Mouse (Mus musculus): ENCODE results near the gene Dach1. TPM values are rescaled to one million over a fixed set of nuclear protein-coding genes. Genes with fewer than 3 reads are reported as not detected.

Gene Dach1
- polyA plus RNA-seq, 2 experiments, result 7.4 to 8.0 TPM

GRCm38 (mm10) chr14:98002021-98002680 lies 167.4 kb downstream of the Dach1 start:
- Histone ChIP-seq H3K27ac (replicated peaks; ENCODE audit: low read depth, low read length) (no peak overlapping the region), H3K36me3 (ENCODE audit: control insufficient read depth, insufficient read depth, low read length) (no peaks in the 10 kb centered on the region), H3K4me2 (replicated peaks; ENCODE audit: low read depth, low read length, severe bottlenecking) (no peak overlapping the region), H3K27me3 (ENCODE audit: control insufficient read depth, insufficient read depth, low read length) (no peaks in the 10 kb centered on the region), H3K9ac (ENCODE audit: low read depth, low read length, severe bottlenecking) (no peak overlapping the region), H3K4me1 (ENCODE audit: control insufficient read depth, insufficient read depth, low read length) (no peaks in the 10 kb centered on the region), H3K4me3 (replicated peaks; ENCODE audit: low read length) (no peak overlapping the region), H3K9me3 (ENCODE audit: control insufficient read depth, low read length) (no peaks in the 10 kb centered on the region)
- no peak for ATAC-seq (ENCODE audit: low FRiP score, low read depth)
- no peak for DNase-seq (ENCODE audit: low spot score)
- WGBS, result 47% methylated on average over 1 of the region's 1 CpGs
- no peak for TF ChIP-seq POLR2A (IDR thresholded peaks at IDR 0.05; ENCODE audit: borderline replicate concordance, extremely low read depth, insufficient read depth, insufficient read length)

GRCm38 (mm10) chr14:97998584-97998983 lies 171.0 kb downstream of the Dach1 start:
- no peak for TF ChIP-seq POLR2A (IDR thresholded peaks at IDR 0.05; ENCODE audit: borderline replicate concordance, extremely low read depth, insufficient read depth, insufficient read length)
- no peak for ATAC-seq (ENCODE audit: low FRiP score, low read depth)
- H3K9me3 ChIP-seq (ENCODE audit: control insufficient read depth, low read length), result no peaks in the 10 kb centered on the region
- H3K27me3 ChIP-seq (ENCODE audit: control insufficient read depth, insufficient read depth, low read length), result no peaks in the 10 kb centered on the region
- no peak overlapping the region for H3K4me2 ChIP-seq (replicated peaks; ENCODE audit: low read depth, low read length, severe bottlenecking)
- no peak overlapping the region for H3K9ac ChIP-seq (ENCODE audit: low read depth, low read length, severe bottlenecking)
- no peaks in the 10 kb centered on the region for H3K36me3 ChIP-seq (ENCODE audit: control insufficient read depth, insufficient read depth, low read length)
- no peak for DNase-seq (ENCODE audit: low spot score)
- no peak overlapping the region for H3K27ac ChIP-seq (replicated peaks; ENCODE audit: low read depth, low read length)
- no peak overlapping the region for H3K4me3 ChIP-seq (replicated peaks; ENCODE audit: low read length)
- no peaks in the 10 kb centered on the region for H3K4me1 ChIP-seq (ENCODE audit: control insufficient read depth, insufficient read depth, low read length)

GRCm38 (mm10) chr14:97983251-97983650 lies 186.3 kb downstream of the Dach1 start:
- Histone ChIP-seq H3K36me3 (ENCODE audit: control insufficient read depth, insufficient read depth, low read length) (no peaks in the 10 kb centered on the region), H3K27me3 (ENCODE audit: control insufficient read depth, insufficient read depth, low read length) (no peaks in the 10 kb centered on the region), H3K4me2 (replicated peaks; ENCODE audit: low read depth, low read length, severe bottlenecking) (no peak overlapping the region), H3K4me1 (ENCODE audit: control insufficient read depth, insufficient read depth, low read length) (0 out of 2 replicates have a peak, but pooled peaks cover 7% of the 10 kb centered on the region), H3K4me3 (replicated peaks; ENCODE audit: low read length) (no peak overlapping the region), H3K9ac (ENCODE audit: low read depth, low read length, severe bottlenecking) (no peak overlapping the region), H3K27ac (replicated peaks; ENCODE audit: low read depth, low read length) (no peak overlapping the region), H3K9me3 (ENCODE audit: control insufficient read depth, low read length) (no peaks in the 10 kb centered on the region)
- no peak for TF ChIP-seq POLR2A (IDR thresholded peaks at IDR 0.05; ENCODE audit: borderline replicate concordance, extremely low read depth, insufficient read depth, insufficient read length)
- ATAC-seq (ENCODE audit: low FRiP score, low read depth) (no peak), DNase-seq (ENCODE audit: low spot score) (no peak)
- 82% methylated on average over 3 of the region's 3 CpGs for WGBS

DNA sequence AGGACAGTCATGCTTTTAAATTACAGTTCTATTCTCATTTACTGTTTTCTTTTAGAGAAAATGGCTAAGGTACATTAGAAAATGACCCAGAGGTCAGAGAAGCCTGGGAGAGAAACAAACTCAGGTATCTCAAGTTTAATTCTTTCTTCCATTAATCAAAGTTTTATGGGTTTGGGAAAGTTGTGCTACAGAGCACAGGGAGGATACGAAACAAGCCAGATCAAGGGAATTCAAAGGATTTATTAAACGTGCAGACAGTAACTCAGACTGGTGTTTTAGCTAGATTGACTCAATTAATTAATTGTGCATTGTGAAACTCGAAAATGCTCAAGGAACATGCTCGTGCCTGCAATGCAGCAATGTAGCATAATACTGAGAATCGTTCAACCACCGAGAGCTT lies 186.9 kb downstream of the Dach1 start:
- Histone ChIP-seq H3K9ac (ENCODE audit: low read depth, low read length, severe bottlenecking) (no peak overlapping the region), H3K4me2 (replicated peaks; ENCODE audit: low read depth, low read length, severe bottlenecking) (no peak overlapping the region), H3K4me3 (replicated peaks; ENCODE audit: low read length) (no peak overlapping the region), H3K9me3 (ENCODE audit: control insufficient read depth, low read length) (no peaks in the 10 kb centered on the region), H3K4me1 (ENCODE audit: control insufficient read depth, insufficient read depth, low read length) (0 out of 2 replicates have a peak, but pooled peaks cover 7% of the 10 kb centered on the region), H3K27ac (replicated peaks; ENCODE audit: low read depth, low read length) (no peak overlapping the region), H3K36me3 (ENCODE audit: control insufficient read depth, insufficient read depth, low read length) (no peaks in the 10 kb centered on the region), H3K27me3 (ENCODE audit: control insufficient read depth, insufficient read depth, low read length) (no peaks in the 10 kb centered on the region)
- no peak for ATAC-seq (ENCODE audit: low FRiP score, low read depth)
- no peak for DNase-seq (ENCODE audit: low spot score)
- WGBS, result 29% methylated on average over 6 of the region's 6 CpGs
- TF ChIP-seq POLR2A (IDR thresholded peaks at IDR 0.05; ENCODE audit: borderline replicate concordance, extremely low read depth, insufficient read depth, insufficient read length), result no peak

DNA sequence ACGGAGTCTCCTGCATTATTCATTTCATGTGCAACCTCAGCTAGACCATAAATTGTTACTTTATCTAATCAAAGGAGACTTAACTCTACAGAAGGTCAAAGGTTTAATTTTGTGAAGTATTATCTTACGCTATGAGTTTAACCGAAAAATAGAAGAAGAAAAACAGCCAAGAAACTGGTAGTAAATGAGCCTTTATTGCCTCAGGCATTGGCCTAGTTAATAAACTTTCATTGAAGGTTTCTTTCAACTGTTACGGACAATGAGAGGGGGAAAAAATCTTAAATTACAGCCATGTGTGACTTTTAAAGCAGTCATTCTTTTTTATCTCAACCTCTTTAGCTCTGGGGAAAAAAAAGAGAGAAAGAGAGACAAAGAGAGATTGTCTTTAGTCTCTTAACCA lies 188.7 kb downstream of the Dach1 start:
- Histone ChIP-seq H3K4me2 (replicated peaks; ENCODE audit: low read depth, low read length, severe bottlenecking) (no peak overlapping the region), H3K4me3 (replicated peaks; ENCODE audit: low read length) (no peak overlapping the region), H3K9ac (ENCODE audit: low read depth, low read length, severe bottlenecking) (no peak overlapping the region), H3K4me1 (ENCODE audit: control insufficient read depth, insufficient read depth, low read length) (0 out of 2 replicates have a peak, but pooled peaks cover 7% of the 10 kb centered on the region), H3K36me3 (ENCODE audit: control insufficient read depth, insufficient read depth, low read length) (no peaks in the 10 kb centered on the region), H3K27ac (replicated peaks; ENCODE audit: low read depth, low read length) (no peak overlapping the region), H3K27me3 (ENCODE audit: control insufficient read depth, insufficient read depth, low read length) (no peaks in the 10 kb centered on the region), H3K9me3 (ENCODE audit: control insufficient read depth, low read length) (no peaks in the 10 kb centered on the region)
- no peak for TF ChIP-seq POLR2A (IDR thresholded peaks at IDR 0.05; ENCODE audit: borderline replicate concordance, extremely low read depth, insufficient read depth, insufficient read length)
- ATAC-seq (ENCODE audit: low FRiP score, low read depth) (no peak), DNase-seq (ENCODE audit: low spot score) (peak; percentile 20)
- WGBS, result 13% methylated on average over 4 of the region's 4 CpGs

Measured in limb, embryonic 14.5 days (tissue).